Mouse (Mus musculus) myocyte (in vitro differentiated cells): ENCODE results near the gene Ecm2.

Experiments
- CEBPB ChIP-seq: IDR thresholded peaks from 2 replicates; pipeline ENCODE4 v1.6.1; 2011; ENCODE audit warnings: mild to moderate bottlenecking, moderate library complexity; ENCODE audit not compliant: poor library complexity, insufficient read depth, severe bottlenecking
- E2F4 ChIP-seq: IDR thresholded peaks from one replicate; pipeline ENCODE4 v1.6.1; 2011; ENCODE audit warnings: mild to moderate bottlenecking, control low read depth, moderate library complexity; ENCODE audit not compliant: insufficient read depth
- MAX ChIP-seq: IDR thresholded peaks from one replicate; pipeline ENCODE4 v1.6.1; 2011; ENCODE audit warnings: low read depth, mild to moderate bottlenecking, control low read depth
- MYOG ChIP-seq, 3 experiments: IDR thresholded peaks; one replicate each; pipeline ENCODE4 v1.6.1; 2011; ENCODE audit warnings: control low read depth in 2 of 3, low read depth in 2 of 3, mild to moderate bottlenecking in 2 of 3; ENCODE audit not compliant: insufficient read length in 2 of 3, control insufficient read depth in 1 of 3, insufficient read depth in 1 of 3
- POLR2A ChIP-seq: IDR thresholded peaks from one replicate; pipeline ENCODE4 v1.6.1; 2011; ENCODE audit warnings: low read depth, mild to moderate bottlenecking, control low read depth, moderate library complexity; ENCODE audit not compliant: insufficient read length
- POLR2AphosphoS2 ChIP-seq: IDR thresholded peaks from one replicate; pipeline ENCODE4 v1.6.1; 2011; ENCODE audit warnings: low read depth, control low read depth; ENCODE audit not compliant: insufficient read length
- REST ChIP-seq: IDR thresholded peaks from one replicate; pipeline ENCODE4 v1.6.1; 2011; ENCODE audit warnings: mild to moderate bottlenecking, control low read depth, moderate library complexity; ENCODE audit not compliant: insufficient read depth, insufficient read length
- SRF ChIP-seq: IDR thresholded peaks from one replicate; pipeline ENCODE4 v1.6.1; 2011; ENCODE audit warnings: low read depth; ENCODE audit not compliant: control insufficient read depth, insufficient read length
- USF1 ChIP-seq: IDR thresholded peaks from one replicate; pipeline ENCODE4 v1.6.1; 2011; ENCODE audit warnings: low read depth, mild to moderate bottlenecking, control low read depth, moderate library complexity

- no peak for TF ChIP-seq POLR2A
- no peak for TF ChIP-seq USF1
- no peak for TF ChIP-seq POLR2AphosphoS2
- no peak for TF ChIP-seq MAX
- no peak for TF ChIP-seq SRF
- no peak for TF ChIP-seq REST
- TF ChIP-seq E2F4, result no peak
- TF ChIP-seq CEBPB, result no peak
- no peak for TF ChIP-seq MYOG (IDR thresholded peaks at IDR 0.05; ENCODE audit: control insufficient read depth in 1 of 3, insufficient read depth in 1 of 3, insufficient read length in 2 of 3, low read depth in 2 of 3)
These were observed 66.8 kb downstream of the Ecm2 start for GRCm38 (mm10) chr13:49571418-49571817.
